Mouse (Mus musculus) MEL (cell line): Measurements from ENCODE around the gene Ptma. TPM values are rescaled to one million over a fixed set of nuclear protein-coding genes. Genes with fewer than 3 reads are reported as not detected.

Experiments used
- DNase-seq: peaks from one replicate; pipeline ENCODE4 v3.0.0; 2011; ENCODE audit warnings: low read depth, low spot score
- H3K27ac ChIP-seq: 2 replicates; pipeline ENCODE4 v1.5.1; 2012; ENCODE audit warnings: low read depth, mild to moderate bottlenecking, control low read depth, low read length, moderate library complexity; ENCODE audit not compliant: control insufficient read depth
- H3K27me3 ChIP-seq, 2 experiments: fragments of 150-350 bp in 1 of 2; sonication (generic) in 1 of 2; 2 replicates each; pipeline ENCODE4 v1.6.1; 2012; ENCODE audit warnings: low read length in 2 of 2, mild to moderate bottlenecking in 2 of 2, improper control_type of control experiment in 1 of 2, moderate library complexity in 1 of 2; ENCODE audit not compliant: insufficient read depth in 2 of 2, control insufficient read depth in 1 of 2
- H3K36me3 ChIP-seq, 2 experiments: 2 replicates each; pipeline ENCODE4 v1.6.1; 2012 to 2014; ENCODE audit warnings: low read length in 2 of 2, improper control_type of control experiment in 1 of 2, inconsistent platforms in 1 of 2, mild to moderate bottlenecking in 1 of 2; ENCODE audit not compliant: insufficient read depth in 2 of 2, control insufficient read depth in 1 of 2
- H3K4me1 ChIP-seq, 2 experiments: fragments of 150-350 bp in 1 of 2; sonication (generic) in 1 of 2; 2 replicates each; pipeline ENCODE4 v1.6.1; 2012; ENCODE audit warnings: low read length in 2 of 2, improper control_type of control experiment in 1 of 2, mild to moderate bottlenecking in 1 of 2; ENCODE audit not compliant: insufficient read depth in 2 of 2, control insufficient read depth in 1 of 2
- H3K4me3 ChIP-seq, 2 experiments: fragments of 150-350 bp in 1 of 2; sonication (generic) in 1 of 2; 2 replicates each; pipeline ENCODE4 v1.5.1; 2012; ENCODE audit warnings: low read depth in 2 of 2, low read length in 2 of 2, mild to moderate bottlenecking in 2 of 2, moderate library complexity in 2 of 2, control low read depth in 1 of 2, improper control_type of control experiment in 1 of 2; ENCODE audit not compliant: control insufficient read depth in 1 of 2, insufficient read depth in 1 of 2
- H3K79me2 ChIP-seq: 2 replicates; pipeline ENCODE4 v1.6.1; 2012; ENCODE audit warnings: mild to moderate bottlenecking, low read length, moderate library complexity; ENCODE audit not compliant: control insufficient read depth, poor library complexity, insufficient read depth
- H3K9ac ChIP-seq: 2 replicates; pipeline ENCODE4 v1.6.1; 2012; ENCODE audit warnings: low read depth, mild to moderate bottlenecking, control low read depth, low read length, moderate library complexity; ENCODE audit not compliant: control insufficient read depth, poor library complexity, severe bottlenecking
- H3K9me3 ChIP-seq: fragments of 150-350 bp; sonication (generic); replicated peaks from 2 replicates; pipeline ENCODE4 v1.6.1; 2012; ENCODE audit warnings: mild to moderate bottlenecking, low read length, improper control_type of control experiment, moderate library complexity; ENCODE audit not compliant: insufficient read depth
- CHD1 ChIP-seq: IDR thresholded peaks from 2 replicates; pipeline ENCODE4 v1.6.1; 2012; ENCODE audit warnings: low read depth, mild to moderate bottlenecking, inconsistent platforms, low read length, improper control_type of control experiment
- EP300 ChIP-seq, 2 experiments: IDR thresholded peaks; 2 replicates each; pipeline ENCODE4 v1.6.1; 2011; ENCODE audit warnings: improper control_type of control experiment in 2 of 2, low read length in 2 of 2, low read depth in 1 of 2, mild to moderate bottlenecking in 1 of 2
- ETS1 ChIP-seq: IDR thresholded peaks from 2 replicates; pipeline ENCODE4 v1.6.1; 2012; ENCODE audit warnings: low read depth, mild to moderate bottlenecking, inconsistent platforms, low read length, improper control_type of control experiment, moderate library complexity
- GATA1 ChIP-seq: IDR thresholded peaks from 2 replicates; pipeline ENCODE4 v1.6.1; 2011; ENCODE audit warnings: low read depth, low read length, improper control_type of control experiment
- MAX ChIP-seq: IDR thresholded peaks from 2 replicates; pipeline ENCODE4 v1.6.1; 2011; ENCODE audit warnings: low read length, improper control_type of control experiment
- MAZ ChIP-seq: IDR thresholded peaks from 2 replicates; pipeline ENCODE4 v1.6.1; 2012; ENCODE audit warnings: low read depth, mild to moderate bottlenecking, inconsistent platforms, low read length, improper control_type of control experiment
- MXI1 ChIP-seq: IDR thresholded peaks from 2 replicates; pipeline ENCODE4 v1.6.1; 2011; ENCODE audit warnings: mild to moderate bottlenecking, low read depth, low read length, improper control_type of control experiment
- MYB ChIP-seq: IDR thresholded peaks from 2 replicates; pipeline ENCODE4 v1.6.1; 2011; ENCODE audit warnings: mild to moderate bottlenecking, low read depth, low read length, improper control_type of control experiment
- MYC ChIP-seq: IDR thresholded peaks from 2 replicates; pipeline ENCODE4 v1.6.1; 2011; ENCODE audit warnings: low read depth, mild to moderate bottlenecking, low read length, improper control_type of control experiment, moderate library complexity
- NELFE ChIP-seq: IDR thresholded peaks from 2 replicates; pipeline ENCODE4 v1.6.1; 2011; ENCODE audit warnings: low read depth, low read length, improper control_type of control experiment
- NRF1 ChIP-seq: IDR thresholded peaks from 2 replicates; pipeline ENCODE4 v1.6.1; 2014; ENCODE audit warnings: low read depth, mild to moderate bottlenecking, inconsistent platforms, low read length, improper control_type of control experiment, moderate library complexity; ENCODE audit not compliant: poor library complexity, insufficient read depth, severe bottlenecking
- POLR2A ChIP-seq, 2 experiments: IDR thresholded peaks; 2 replicates each; pipeline ENCODE4 v1.6.1; 2011 to 2012; ENCODE audit warnings: low read length in 2 of 2, mild to moderate bottlenecking in 2 of 2, control low read depth in 1 of 2, improper control_type of control experiment in 1 of 2, low read depth in 1 of 2, moderate library complexity in 1 of 2; ENCODE audit not compliant: control insufficient read depth in 1 of 2, insufficient read depth in 1 of 2, poor library complexity in 1 of 2
- POLR2AphosphoS5 ChIP-seq: IDR thresholded peaks from 2 replicates; pipeline ENCODE4 v1.6.1; 2012; ENCODE audit warnings: low read depth, borderline replicate concordance, mild to moderate bottlenecking, inconsistent platforms, low read length, moderate library complexity, mixed read lengths
- RCOR1 ChIP-seq: IDR thresholded peaks from 2 replicates; pipeline ENCODE4 v1.6.1; 2012; ENCODE audit warnings: low read depth, mild to moderate bottlenecking, inconsistent platforms, low read length, improper control_type of control experiment
- SIN3A ChIP-seq: IDR thresholded peaks from 2 replicates; pipeline ENCODE4 v1.6.1; 2012; ENCODE audit warnings: low read length, improper control_type of control experiment, inconsistent platforms
- TBP ChIP-seq: IDR thresholded peaks from 2 replicates; pipeline ENCODE4 v1.8.0; 2011; ENCODE audit warnings: low read depth, low read length, improper control_type of control experiment
- TCF12 ChIP-seq: IDR thresholded peaks from 2 replicates; pipeline ENCODE4 v1.6.1; 2014; ENCODE audit warnings: low read depth, mild to moderate bottlenecking, inconsistent platforms, low read length, improper control_type of control experiment, moderate library complexity
- polyA plus RNA-seq, 2 experiments: library from polyadenylated mRNA; stranded (reverse) in 1 of 2; unstranded in 1 of 2; fragments of >175 nt in 1 of 2; fragments of >200 nt in 1 of 2; gene quantifications; 2 replicates each; pipeline versions ENCODE4 v1.2.1 to v1.2.4; 2012; ENCODE audit warnings: low replicate concordance in 2 of 2, low read depth in 1 of 2; ENCODE audit not compliant: insufficient read length in 2 of 2, insufficient read depth in 1 of 2, missing spikeins in 1 of 2
- total RNA-seq: library from RNA; depleted of rRNA; stranded (reverse); fragments of 300-350 nt; gene quantifications from 2 replicates; pipeline ENCODE4 v1.2.3, GENCODE M21; 2012

Ptma gene
- total and polyA plus RNA-seq, 3 experiments, result 2,419 to 4,891 (median 3,309) TPM

GRCm38 (mm10) chr1:86503906-86504696 is 22.4 kb upstream of the Ptma start (continued):
- TF ChIP-seq SIN3A, result no peak
- TF ChIP-seq, all 39 proteins: peak for 18

- Histone ChIP-seq H3K9ac (peak overlapping the region; percentile 90), H3K4me3 (peak overlapping the region; percentile 64 to 65), H3K36me3 (peaks cover 0 to 17% of the 10 kb centered on the region in 2 experiments; a peak in 2 of 4 replicates), H3K79me2 (peaks cover 8% of the 10 kb centered on the region; the same call in 1 of the 2 replicates), H3K9me3 (no peaks in the 10 kb centered on the region), H3K4me1 (peaks cover 12 to 45% of the 10 kb centered on the region in 2 experiments; a peak in 3 of 4 replicates), H3K27ac (peak overlapping the region; percentile 95), H3K27me3 (no peaks in the 10 kb centered on the region)
- TF ChIP-seq POLR2AphosphoS5, result peak; percentile 38; the same call in 1 of the 2 replicates
- peak in 1 of 2 experiments; percentile 37; a peak in 2 of 4 replicates for TF ChIP-seq EP300 (IDR thresholded peaks at IDR 0.05; ENCODE audit: low read depth in 1 of 2, low read length in 2 of 2)
- TF ChIP-seq TCF12, result no peak
- TF ChIP-seq MAZ, result 0 out of 2 replicates have a peak, but pooled peaks have one; percentile 19
- TF ChIP-seq NRF1, result no peak
- peak; percentile 25; the same call in 1 of the 2 replicates for TF ChIP-seq MYB
- TF ChIP-seq MAX, result peak; percentile 63
- TF ChIP-seq MXI1, result peak; percentile 64; the same call in 1 of the 2 replicates
- peak; percentile 69 for TF ChIP-seq GATA1
- TF ChIP-seq NELFE, result no peak
- 0 out of 4 replicates have a peak, but pooled peaks of 1 of the 2 experiments have one; percentile 0 for TF ChIP-seq POLR2A (IDR thresholded peaks at IDR 0.05; ENCODE audit: control insufficient read depth in 1 of 2, insufficient read depth in 1 of 2, low read depth in 1 of 2, low read length in 2 of 2, poor library complexity in 1 of 2)
- TF ChIP-seq SIN3A, result peak; percentile 21; the same call in 1 of the 2 replicates
- peak; percentile 31; the same call in 1 of the 2 replicates for TF ChIP-seq ETS1
- TF ChIP-seq MYC, result no peak
- peak; percentile 44 for TF ChIP-seq RCOR1
- TF ChIP-seq TBP, result 0 out of 2 replicates have a peak, but pooled peaks have one; percentile 10
- peak; percentile 90; the same call in 1 of the 2 replicates for TF ChIP-seq CHD1
- DNase-seq, result peak; percentile 84
Observed at GRCm38 (mm10) chr1:86504697-86505421, 21.7 kb upstream of the Ptma start.
